Mouse (Mus musculus) heart, embryonic 11.5 days (tissue): ENCODE measurements around the gene Fam129a. TPM values are rescaled to one million over a fixed set of nuclear protein-coding genes. Genes with fewer than 3 reads are reported as not detected.
A peak's percentile ranks its signal among the peaks of the same experiment; 100 is the strongest.

Source experiments
- ATAC-seq: fragments of 200-750 bp; cut with Nextera tagmentation; replicated peaks from 2 replicates; pipeline ENCODE4 v1.8.0; 2017; ENCODE audit warnings: moderate library complexity; ENCODE audit not compliant: insufficient number of reproducible peaks, low FRiP score, low TSS enrichment
- H3K27ac ChIP-seq: fragments of 300-500 bp; sonication (generic); 2 replicates; pipeline ENCODE4 v1.5.1; 2014; ENCODE audit warnings: mild to moderate bottlenecking, low read depth, low read length
- H3K27me3 ChIP-seq: fragments of 300-500 bp; sonication (generic); 2 replicates; pipeline ENCODE4 v1.6.1; 2014; ENCODE audit warnings: mild to moderate bottlenecking, low read length, mixed read lengths; ENCODE audit not compliant: control insufficient read depth, insufficient read depth
- H3K36me3 ChIP-seq: fragments of 300-500 bp; sonication (generic); 2 replicates; pipeline ENCODE4 v1.6.1; 2014; ENCODE audit warnings: mild to moderate bottlenecking, low read length, moderate library complexity, mixed read lengths; ENCODE audit not compliant: control insufficient read depth, insufficient read depth
- H3K4me1 ChIP-seq: fragments of 300-500 bp; sonication (generic); 2 replicates; pipeline ENCODE4 v1.6.1; 2014; ENCODE audit warnings: low read length; ENCODE audit not compliant: control insufficient read depth, insufficient read depth
- H3K4me2 ChIP-seq: fragments of 300-500 bp; sonication (generic); 2 replicates; pipeline ENCODE4 v1.6.1; 2014; ENCODE audit warnings: mild to moderate bottlenecking, moderate library complexity
- H3K4me3 ChIP-seq: fragments of 300-500 bp; sonication (generic); 2 replicates; pipeline ENCODE4 v1.5.1; 2014; ENCODE audit warnings: low read depth, low read length
- H3K9ac ChIP-seq: fragments of 300-500 bp; sonication (generic); 2 replicates; pipeline ENCODE4 v1.6.1; 2014; ENCODE audit warnings: mild to moderate bottlenecking, low read depth, low read length, moderate library complexity
- H3K9me3 ChIP-seq: fragments of 300-500 bp; sonication (generic); replicated peaks from 2 replicates; pipeline ENCODE4 v1.6.1; 2016; ENCODE audit warnings: low read length; ENCODE audit not compliant: control insufficient read depth
- WGBS: fragments of 180-500 bp; shearing (Covaris S2); extraction: QIAGEN DNeasy Blood & Tissue Kit; methylation state at CpG from one replicate; pipeline ENCODE4 v1.1.7; 2014; ENCODE audit not compliant: insufficient replicate concordance; 5-methylcytosine and 5-hydroxymethylcytosine counted together
- polyA plus RNA-seq: library from polyadenylated mRNA; unstranded; fragments of >200 nt; fragmentation: Nextera tagmentation; extraction: Ambion mirVana; gene quantifications from 2 replicates; pipeline ENCODE4 v1.2.1, GENCODE M21; 2014

Fam129a gene
- 2.3 and 3.1 TPM in 2 replicates for polyA plus RNA-seq

- peak within 1 kb of the TSS; percentile 96 for H3K4me2 ChIP-seq
- peak; percentile 59 for ATAC-seq
- H3K4me3 ChIP-seq = peak within 1 kb of the TSS; percentile 59
These were observed at the start of gene Fam129a for GRCm38 (mm10) chr1:151570981-151571837. Gene Fam129a (plus strand): TSS chr1:151571186.

GRCm38 (mm10) chr1:151526701-151527100 lies 44.3 kb upstream of the Fam129a start:
- 72% methylated on average over 3 of the region's 3 CpGs for WGBS

More at GRCm38 (mm10) chr1:151570981-151571837, at the start of gene Fam129a:
- H3K4me1 ChIP-seq = no peaks in the 10 kb centered on the region; the same call in 1 of the 2 replicates
- H3K9me3 ChIP-seq = no peaks in the 10 kb centered on the region
- H3K36me3 ChIP-seq = no peaks in the 10 kb centered on the region
- WGBS = 4% methylated on average over 45 of the region's 46 CpGs
- peak within 1 kb of the TSS; percentile 74 for H3K9ac ChIP-seq
- no peak within 1 kb of the TSS for H3K27ac ChIP-seq
- H3K27me3 ChIP-seq = peaks cover 10% of the 10 kb centered on the region; the same call in 1 of the 2 replicates

GRCm38 (mm10) chr1:151543796-151544477 lies 27.0 kb upstream of the Fam129a start:
- WGBS = 67% methylated on average over 6 of the region's 6 CpGs

More at GRCm38 (mm10) chr1:151526701-151527100, 44.3 kb upstream of the Fam129a start:
- Histone ChIP-seq H3K36me3 (no peaks in the 10 kb centered on the region), H3K4me2 (no peak overlapping the region), H3K4me1 (no peaks in the 10 kb centered on the region), H3K9me3 (no peaks in the 10 kb centered on the region), H3K4me3 (no peak overlapping the region), H3K27ac (no peak overlapping the region), H3K27me3 (no peaks in the 10 kb centered on the region), H3K9ac (no peak overlapping the region)
- ATAC-seq = no peak

GRCm38 (mm10) chr1:151544581-151544980 lies 26.4 kb upstream of the Fam129a start:
- H3K9ac ChIP-seq = no peak overlapping the region
- no peak for ATAC-seq
- H3K27ac ChIP-seq = no peak overlapping the region
- no peaks in the 10 kb centered on the region for H3K4me1 ChIP-seq
- no peaks in the 10 kb centered on the region for H3K9me3 ChIP-seq
- no peak overlapping the region for H3K4me2 ChIP-seq
- 58% methylated on average over 3 of the region's 3 CpGs for WGBS
- H3K27me3 ChIP-seq = no peaks in the 10 kb centered on the region
- H3K36me3 ChIP-seq = no peaks in the 10 kb centered on the region
- H3K4me3 ChIP-seq = no peak overlapping the region

More at GRCm38 (mm10) chr1:151543796-151544477, 27.0 kb upstream of the Fam129a start:
- no peaks in the 10 kb centered on the region for H3K36me3 ChIP-seq
- H3K9ac ChIP-seq = no peak overlapping the region
- no peak for ATAC-seq
- H3K27me3 ChIP-seq = no peaks in the 10 kb centered on the region
- no peak overlapping the region for H3K4me3 ChIP-seq
- H3K4me2 ChIP-seq = no peak overlapping the region
- H3K4me1 ChIP-seq = no peaks in the 10 kb centered on the region
- H3K9me3 ChIP-seq = no peaks in the 10 kb centered on the region
- H3K27ac ChIP-seq = no peak overlapping the region

- Histone ChIP-seq H3K27me3 (no peaks in the 10 kb centered on the region), H3K36me3 (no peaks in the 10 kb centered on the region), H3K4me1 (no peaks in the 10 kb centered on the region), H3K27ac (no peak overlapping the region), H3K4me3 (no peak overlapping the region), H3K9me3 (no peaks in the 10 kb centered on the region), H3K9ac (no peak overlapping the region), H3K4me2 (no peak overlapping the region)
- no peak for ATAC-seq
- WGBS = 82% methylated on average over 7 of the region's 7 CpGs
These were observed 25.4 kb upstream of the Fam129a start for GRCm38 (mm10) chr1:151545571-151545970.

GRCm38 (mm10) chr1:151548896-151549610 lies 21.9 kb upstream of the Fam129a start:
- Histone ChIP-seq H3K4me3 (no peak overlapping the region), H3K9me3 (no peaks in the 10 kb centered on the region), H3K4me2 (no peak overlapping the region; the same call in 1 of the 2 replicates), H3K9ac (no peak overlapping the region), H3K27me3 (no peaks in the 10 kb centered on the region), H3K4me1 (no peaks in the 10 kb centered on the region), H3K36me3 (no peaks in the 10 kb centered on the region), H3K27ac (no peak overlapping the region)
- 73% methylated on average over 8 of the region's 8 CpGs for WGBS
- no peak for ATAC-seq

- no peak overlapping the region for H3K4me2 ChIP-seq
- no peaks in the 10 kb centered on the region for H3K27me3 ChIP-seq
- H3K4me3 ChIP-seq = no peak overlapping the region
- H3K27ac ChIP-seq = no peak overlapping the region
- H3K9ac ChIP-seq = no peak overlapping the region
- no peaks in the 10 kb centered on the region for H3K4me1 ChIP-seq
- WGBS = 69% methylated on average over 7 of the region's 7 CpGs
- H3K36me3 ChIP-seq = no peaks in the 10 kb centered on the region
- H3K9me3 ChIP-seq = no peaks in the 10 kb centered on the region
- ATAC-seq = no peak
These were observed 21.2 kb upstream of the Fam129a start for GRCm38 (mm10) chr1:151549794-151550193.
